Mouse (Mus musculus) hindbrain, embryonic 10.5 days (tissue): ENCODE measurements at regions not wholly inside any gene's neighbourhood (a gene's known extent, or its start where the extent isn't known, plus 50 kb on each side); places are given as distances from the start of the nearest gene placed in this dataset.
A peak's percentile ranks its signal among the peaks of the same experiment; 100 is the strongest.

Experiments
- DNase-seq: peaks from one replicate; pipeline ENCODE4 v3.0.0-alpha.2; 2017; ENCODE audit warnings: low spot score
- H3K27ac ChIP-seq: fragments of 300-500 bp; sonication (generic); 2 replicates; pipeline ENCODE4 v1.5.1; 2016; ENCODE audit warnings: mild to moderate bottlenecking, moderate library complexity
- H3K27me3 ChIP-seq: fragments of 300-500 bp; sonication (generic); 2 replicates; pipeline ENCODE4 v1.6.1; 2016; ENCODE audit warnings: mild to moderate bottlenecking; ENCODE audit not compliant: poor library complexity, insufficient read depth, severe bottlenecking
- H3K36me3 ChIP-seq: fragments of 300-500 bp; sonication (generic); 2 replicates; pipeline ENCODE4 v1.6.1; 2016; ENCODE audit warnings: mild to moderate bottlenecking, moderate library complexity
- H3K4me1 ChIP-seq: fragments of 300-500 bp; sonication (generic); replicated peaks from 2 replicates; pipeline ENCODE4 v1.6.1; 2016; ENCODE audit warnings: mild to moderate bottlenecking
- H3K4me3 ChIP-seq: fragments of 300-500 bp; sonication (generic); 2 replicates; pipeline ENCODE4 v1.5.1; 2016; ENCODE audit warnings: mild to moderate bottlenecking, moderate library complexity
- H3K9me3 ChIP-seq: fragments of 300-500 bp; sonication (generic); 2 replicates; pipeline ENCODE4 v1.6.1; 2016; ENCODE audit warnings: mild to moderate bottlenecking, moderate library complexity
- WGBS: fragments of 180-500 bp; shearing (Covaris S2); methylation state at CpG from one replicate; pipeline ENCODE4 v1.1.7; 2016; 5-methylcytosine and 5-hydroxymethylcytosine counted together

DNA sequence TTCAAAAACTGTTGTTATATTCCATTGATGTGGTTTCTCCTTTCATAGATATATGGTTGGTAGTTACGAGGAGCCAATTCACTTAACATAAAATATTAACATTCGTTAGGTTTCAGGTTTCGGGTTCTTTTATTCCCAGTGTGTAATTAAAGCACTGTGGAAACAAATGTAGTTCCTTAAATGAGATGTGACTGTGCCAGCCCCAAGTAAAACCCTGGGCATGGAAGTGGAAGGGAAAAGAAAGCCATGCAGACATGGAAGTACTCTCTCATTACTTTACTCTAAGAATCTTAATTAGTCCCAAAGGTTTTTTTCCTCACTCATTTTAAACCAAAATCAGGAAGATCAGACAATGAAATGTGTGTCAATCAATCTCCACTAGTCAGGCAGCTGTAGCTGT is 784.9 kb upstream of the Apob start:
- Histone ChIP-seq H3K4me3 (no peak overlapping the region), H3K27me3 (no peaks in the 10 kb centered on the region), H3K4me1 (no peaks in the 10 kb centered on the region), H3K9me3 (no peaks in the 10 kb centered on the region), H3K36me3 (no peaks in the 10 kb centered on the region), H3K27ac (no peak overlapping the region)
- DNase-seq, result no peak
- WGBS, result 89% methylated on average over 3 of the region's 3 CpGs

DNA sequence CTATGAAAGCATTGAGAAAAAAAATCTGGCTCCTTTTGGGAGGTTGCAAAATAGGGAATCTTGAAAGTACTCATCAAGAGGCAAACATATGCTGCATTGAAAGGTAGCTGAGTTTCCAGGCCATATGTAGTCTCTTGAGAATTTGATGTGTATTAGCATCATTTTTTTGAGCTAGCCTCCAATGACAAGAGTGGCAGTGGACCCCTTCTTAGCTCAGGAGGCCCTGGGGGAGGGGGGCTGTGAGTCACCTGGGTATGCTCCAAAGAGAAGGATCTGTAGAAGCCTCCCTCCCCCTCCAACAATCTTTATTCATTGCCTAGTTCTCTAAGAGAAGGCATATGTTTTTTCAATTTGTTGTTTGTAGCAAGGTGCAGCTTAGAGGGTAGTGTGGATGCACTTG is 779.4 kb upstream of the Apob start:
- Histone ChIP-seq H3K4me3 (no peak overlapping the region), H3K27ac (no peak overlapping the region), H3K4me1 (no peaks in the 10 kb centered on the region), H3K36me3 (no peaks in the 10 kb centered on the region), H3K27me3 (no peaks in the 10 kb centered on the region), H3K9me3 (no peaks in the 10 kb centered on the region)
- no peak for DNase-seq

DNA sequence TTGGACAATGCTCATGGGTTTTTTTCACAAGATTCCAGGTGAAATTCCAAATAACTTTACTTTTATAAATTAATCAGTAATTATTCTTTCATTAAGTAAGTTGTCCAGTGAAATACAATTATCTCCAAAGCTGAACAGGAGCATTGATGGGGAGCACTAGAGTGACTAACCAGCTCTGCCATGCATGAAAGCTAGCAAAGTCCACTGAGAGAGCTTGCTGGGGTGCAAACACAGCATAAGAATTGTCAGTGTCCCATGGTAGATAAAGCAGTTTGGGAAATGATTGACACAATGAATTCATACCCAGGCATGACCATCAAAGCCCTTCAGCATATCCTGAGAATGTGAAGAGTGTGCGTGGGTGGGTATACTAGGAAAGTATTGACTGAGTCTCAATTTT is 776.6 kb upstream of the Apob start:
- no peaks in the 10 kb centered on the region for H3K9me3 ChIP-seq
- WGBS, result 92% methylated on average over 1 of the region's 1 CpGs
- H3K36me3 ChIP-seq, result no peaks in the 10 kb centered on the region
- DNase-seq, result no peak
- H3K4me3 ChIP-seq, result no peak overlapping the region
- H3K27me3 ChIP-seq, result no peaks in the 10 kb centered on the region
- H3K4me1 ChIP-seq, result no peaks in the 10 kb centered on the region
- no peak overlapping the region for H3K27ac ChIP-seq

DNA sequence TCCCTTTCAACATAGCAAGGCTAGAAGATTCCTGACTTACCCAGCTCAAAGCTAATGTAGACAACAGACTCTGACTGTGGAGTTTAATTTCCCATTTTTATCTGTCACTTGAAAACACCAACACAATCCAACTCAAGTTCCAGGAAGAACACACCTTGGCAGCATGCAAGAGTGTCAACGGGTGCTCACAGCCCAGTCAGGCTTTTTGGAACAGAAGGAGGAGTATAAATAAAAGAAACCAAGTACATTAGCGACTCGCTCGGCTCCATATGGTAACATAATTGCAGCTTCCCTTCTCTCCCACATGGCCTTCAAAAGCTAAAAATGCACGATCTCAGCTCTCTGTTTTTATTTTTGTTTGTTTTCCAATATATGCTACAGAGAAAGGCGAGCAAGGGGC is 761.8 kb upstream of the Apob start:
- H3K9me3 ChIP-seq, result no peaks in the 10 kb centered on the region
- DNase-seq, result no peak
- no peak overlapping the region for H3K27ac ChIP-seq
- 78% methylated on average over 6 of the region's 6 CpGs for WGBS
- H3K4me3 ChIP-seq, result no peak overlapping the region
- H3K27me3 ChIP-seq, result no peaks in the 10 kb centered on the region
- no peaks in the 10 kb centered on the region for H3K4me1 ChIP-seq
- no peaks in the 10 kb centered on the region for H3K36me3 ChIP-seq

DNA sequence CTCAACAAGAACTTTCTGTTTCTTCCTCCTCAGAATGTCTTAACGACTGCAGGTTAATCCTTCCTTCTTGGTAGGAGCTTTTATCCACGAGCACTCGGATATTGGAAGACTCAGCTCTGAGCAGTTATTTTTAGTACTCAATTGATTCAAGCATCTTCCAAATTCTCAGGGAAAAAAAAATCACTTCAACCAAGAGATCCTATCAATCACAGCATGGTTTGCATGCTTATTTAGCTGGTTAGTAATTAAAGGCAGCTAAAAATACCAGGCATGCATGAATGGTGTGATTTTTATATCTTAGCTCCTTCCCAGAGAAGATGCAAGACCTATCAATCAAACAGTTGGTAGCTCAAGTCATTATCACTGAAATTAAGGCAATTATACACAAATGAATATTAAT is 759.9 kb upstream of the Apob start:
- H3K27me3 ChIP-seq, result no peaks in the 10 kb centered on the region
- no peak overlapping the region for H3K27ac ChIP-seq
- H3K36me3 ChIP-seq, result no peaks in the 10 kb centered on the region
- H3K4me1 ChIP-seq, result no peaks in the 10 kb centered on the region
- 63% methylated on average over 3 of the region's 3 CpGs for WGBS
- no peaks in the 10 kb centered on the region for H3K9me3 ChIP-seq
- no peak for DNase-seq
- H3K4me3 ChIP-seq, result no peak overlapping the region

DNA sequence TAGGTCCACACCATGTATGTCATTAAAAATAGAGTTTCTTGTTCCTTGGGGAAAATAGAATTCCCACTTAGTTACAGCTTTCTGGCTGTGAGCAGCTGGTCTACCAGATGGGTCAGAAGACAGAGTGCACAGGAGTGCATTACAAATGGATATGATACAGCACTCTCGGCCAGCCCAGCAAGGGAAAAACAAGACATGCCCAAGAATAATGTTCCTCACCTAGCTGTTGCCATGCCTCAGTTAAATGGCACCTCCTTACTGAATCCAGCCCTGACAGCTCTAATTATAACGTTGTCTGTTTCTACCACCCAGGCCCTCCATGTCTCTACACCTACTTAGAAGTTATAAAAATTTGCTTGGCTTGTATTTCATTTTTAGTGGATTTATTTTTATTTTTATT is 749.3 kb upstream of the Apob start:
- Histone ChIP-seq H3K27ac (no peak overlapping the region), H3K27me3 (no peaks in the 10 kb centered on the region), H3K36me3 (no peaks in the 10 kb centered on the region), H3K9me3 (no peaks in the 10 kb centered on the region), H3K4me1 (no peaks in the 10 kb centered on the region), H3K4me3 (no peak overlapping the region)
- 62% methylated on average over 2 of the region's 2 CpGs for WGBS
- no peak for DNase-seq

DNA sequence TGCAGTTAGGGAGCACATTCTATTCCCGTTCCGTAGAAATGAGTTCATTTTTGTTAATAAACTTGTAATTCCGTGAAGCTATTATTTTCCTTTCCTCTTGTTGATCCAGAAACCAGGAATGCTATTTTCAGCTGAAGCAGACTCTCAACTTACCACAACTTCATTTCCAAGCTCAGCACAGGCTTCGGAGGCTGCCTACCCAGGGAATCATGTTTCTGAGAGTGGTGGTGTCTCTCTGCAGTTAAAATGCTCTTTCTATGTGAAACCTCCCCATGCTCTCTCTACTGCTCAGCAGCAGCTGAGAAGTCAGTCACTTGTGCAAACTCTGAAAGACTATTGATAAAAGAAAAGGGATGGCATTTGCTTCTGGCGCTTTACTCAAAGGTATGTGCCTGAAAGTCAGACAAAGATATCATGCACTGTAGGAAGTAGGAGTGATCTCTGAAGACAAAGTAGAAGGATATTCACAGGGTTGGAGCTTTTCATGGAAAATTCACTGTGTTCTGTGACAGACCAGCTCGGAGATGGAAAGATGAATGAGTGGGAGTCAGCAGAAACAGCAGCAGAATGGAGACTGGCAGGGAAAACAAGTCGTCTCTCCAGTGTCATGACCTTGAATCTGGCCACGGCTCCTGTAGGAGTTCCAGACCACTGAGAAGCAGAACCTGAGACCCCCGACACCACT is 748.8 kb upstream of the Apob start:
- no peaks in the 10 kb centered on the region for H3K9me3 ChIP-seq
- WGBS, result 65% methylated on average over 9 of the region's 9 CpGs
- DNase-seq, result no peak
- no peaks in the 10 kb centered on the region for H3K4me1 ChIP-seq
- H3K36me3 ChIP-seq, result no peaks in the 10 kb centered on the region
- H3K27me3 ChIP-seq, result no peaks in the 10 kb centered on the region
- no peak overlapping the region for H3K27ac ChIP-seq
- no peak overlapping the region for H3K4me3 ChIP-seq

DNA sequence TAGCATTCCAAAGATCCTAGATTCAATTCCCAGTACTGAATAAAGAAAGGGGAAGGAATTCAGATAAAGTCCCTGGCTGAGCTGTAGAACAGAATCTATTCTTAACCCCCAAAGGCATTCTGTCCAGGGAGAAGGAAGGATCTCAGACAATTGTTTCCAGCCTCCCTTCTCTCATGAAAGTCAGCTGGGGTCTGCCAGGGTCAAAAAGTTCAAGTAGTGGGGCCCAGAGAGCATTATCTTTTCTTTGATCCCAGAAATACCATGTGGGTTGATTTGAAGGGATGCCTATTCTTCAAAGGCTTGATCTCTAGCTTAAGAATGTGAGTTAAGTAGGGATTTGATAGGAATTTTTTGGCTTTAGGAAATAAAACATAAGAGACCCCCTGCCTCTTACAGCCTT is 727.1 kb upstream of the Apob start:
- Histone ChIP-seq H3K27ac (no peak overlapping the region), H3K9me3 (no peaks in the 10 kb centered on the region), H3K4me3 (no peak overlapping the region), H3K36me3 (no peaks in the 10 kb centered on the region), H3K27me3 (no peaks in the 10 kb centered on the region), H3K4me1 (peaks cover 22% of the 10 kb centered on the region)
- DNase-seq, result peak; percentile 11

DNA sequence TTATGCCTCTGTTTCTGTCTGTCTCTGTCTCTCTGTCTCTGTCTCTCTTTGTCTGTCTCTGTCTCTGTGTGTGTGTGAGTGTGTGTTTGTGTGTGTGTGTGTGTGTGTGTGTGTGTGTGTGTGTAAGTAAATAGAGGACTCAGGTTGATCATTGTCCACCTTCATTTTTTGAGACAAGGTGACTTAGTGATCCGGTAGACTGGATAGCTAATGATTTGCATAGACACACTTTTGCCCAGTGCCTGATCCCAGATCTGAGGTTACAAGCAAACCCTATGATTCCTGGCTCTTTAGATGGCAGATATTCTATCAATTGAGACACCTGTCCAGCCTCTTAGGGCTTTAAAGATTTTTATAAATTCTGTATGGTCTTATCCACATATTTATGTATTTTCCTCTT is 706.9 kb upstream of the Apob start:
- H3K36me3 ChIP-seq, result no peaks in the 10 kb centered on the region
- 84% methylated on average over 1 of the region's 1 CpGs for WGBS
- no peaks in the 10 kb centered on the region for H3K4me1 ChIP-seq
- no peak overlapping the region for H3K27ac ChIP-seq
- no peaks in the 10 kb centered on the region for H3K27me3 ChIP-seq
- no peak overlapping the region for H3K4me3 ChIP-seq
- no peak for DNase-seq
- no peaks in the 10 kb centered on the region for H3K9me3 ChIP-seq

DNA sequence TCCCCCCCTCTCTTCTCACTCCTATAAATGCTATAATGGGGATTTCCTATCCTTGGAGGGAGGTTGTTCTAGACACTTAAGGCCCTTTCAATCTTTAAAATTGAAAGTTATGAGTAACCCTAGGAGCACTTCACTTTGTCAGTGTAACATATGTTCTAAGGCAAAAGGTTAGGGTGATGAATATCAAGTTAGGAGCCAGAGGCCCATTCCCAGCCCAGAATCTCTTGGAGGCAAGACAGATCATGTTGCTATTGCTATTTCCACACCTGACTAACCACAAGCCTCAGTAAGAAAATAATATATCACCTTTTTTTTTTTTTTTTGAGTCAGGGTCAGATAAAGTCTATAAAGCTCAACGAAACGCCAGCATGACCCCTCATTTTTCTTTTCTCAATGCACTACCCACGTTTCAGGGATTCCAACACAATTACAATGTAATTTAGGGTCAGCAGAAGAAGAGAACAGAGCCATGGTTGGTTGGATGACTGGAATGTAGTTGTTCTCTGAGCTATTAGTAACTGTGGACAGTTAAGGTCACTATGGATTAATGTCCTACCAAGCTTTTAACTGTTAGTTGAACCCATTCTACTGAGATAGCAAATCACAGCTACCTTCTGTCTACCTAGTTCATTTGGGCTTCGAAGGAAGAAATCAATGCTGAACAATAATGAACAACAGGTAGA is 693.0 kb upstream of the Apob start:
- no peaks in the 10 kb centered on the region for H3K27me3 ChIP-seq
- 69% methylated on average over 4 of the region's 4 CpGs for WGBS
- no peak for DNase-seq

DNA sequence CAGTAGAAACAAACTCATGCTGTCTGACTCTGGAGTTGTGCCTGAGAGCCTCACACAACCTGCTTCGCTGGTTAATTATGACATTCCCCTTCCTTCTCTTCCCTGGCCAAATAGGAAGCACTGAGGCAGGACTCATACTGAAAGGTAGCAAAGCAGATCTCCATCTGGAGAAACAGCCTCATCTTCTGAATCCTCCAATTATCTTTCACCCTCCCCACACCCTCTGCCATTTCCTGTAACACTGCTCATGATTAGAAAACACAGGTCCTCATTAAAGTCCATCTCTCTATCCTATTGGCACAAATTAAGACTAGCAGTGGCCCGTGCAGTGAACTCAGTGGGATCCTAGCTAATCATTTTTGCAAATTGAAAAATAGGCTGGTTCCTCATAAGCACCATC is 685.9 kb upstream of the Apob start:
- no peak for DNase-seq
- Histone ChIP-seq H3K27ac (no peak overlapping the region), H3K4me3 (no peak overlapping the region), H3K27me3 (no peaks in the 10 kb centered on the region), H3K36me3 (no peaks in the 10 kb centered on the region), H3K4me1 (no peaks in the 10 kb centered on the region), H3K9me3 (no peaks in the 10 kb centered on the region)
- WGBS, result 84% methylated on average over 2 of the region's 2 CpGs

More for the DNA sequence above, 693.0 kb upstream of the Apob start:
- Histone ChIP-seq H3K27ac (no peak overlapping the region), H3K4me1 (no peaks in the 10 kb centered on the region), H3K4me3 (no peak overlapping the region), H3K36me3 (no peaks in the 10 kb centered on the region), H3K9me3 (no peaks in the 10 kb centered on the region)

DNA sequence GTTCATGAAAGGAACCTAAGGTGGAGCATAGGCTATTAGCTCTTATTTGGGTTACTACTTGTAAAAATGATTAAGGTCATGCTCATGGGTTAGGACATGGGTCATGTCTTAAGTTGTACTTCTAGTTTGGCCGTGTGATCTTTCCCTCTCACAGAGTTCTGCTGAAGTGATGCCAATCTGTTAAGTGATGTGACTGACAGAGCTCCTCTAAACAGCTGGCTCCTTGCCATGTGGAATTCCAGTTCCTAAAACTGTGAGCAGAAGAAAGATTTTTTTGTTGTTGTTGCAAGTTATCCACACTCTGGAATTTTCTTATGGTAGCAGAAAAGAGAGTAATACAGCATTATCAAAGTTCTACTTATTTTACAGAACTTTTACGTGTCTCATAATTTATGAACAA is 680.4 kb upstream of the Apob start:
- WGBS, result 79% methylated on average over 2 of the region's 2 CpGs
- no peak overlapping the region for H3K27ac ChIP-seq
- DNase-seq, result no peak
- no peaks in the 10 kb centered on the region for H3K4me1 ChIP-seq
- H3K27me3 ChIP-seq, result no peaks in the 10 kb centered on the region
- no peaks in the 10 kb centered on the region for H3K36me3 ChIP-seq
- H3K9me3 ChIP-seq, result no peaks in the 10 kb centered on the region
- H3K4me3 ChIP-seq, result no peak overlapping the region

DNA sequence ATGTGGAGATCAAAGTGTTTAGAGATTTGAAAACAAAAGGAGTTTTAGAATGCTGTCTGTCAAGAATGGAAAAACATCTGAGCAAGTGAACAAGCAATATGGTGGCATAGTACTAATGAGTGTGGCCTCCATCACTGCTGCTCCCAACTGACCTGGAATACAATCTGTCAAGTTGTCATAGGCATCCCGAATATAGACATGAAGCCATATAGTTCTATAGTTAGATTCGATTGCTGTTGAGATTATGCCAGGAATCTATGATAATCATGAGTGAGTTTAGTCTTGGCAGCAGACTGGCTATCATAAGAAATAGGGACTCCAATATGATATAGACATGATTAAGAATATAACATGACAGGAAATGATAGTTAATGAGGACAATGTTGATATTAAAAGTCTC is 656.0 kb upstream of the Apob start:
- Histone ChIP-seq H3K4me1 (no peaks in the 10 kb centered on the region), H3K27ac (no peak overlapping the region), H3K27me3 (no peaks in the 10 kb centered on the region), H3K36me3 (no peaks in the 10 kb centered on the region), H3K4me3 (no peak overlapping the region), H3K9me3 (no peaks in the 10 kb centered on the region)
- DNase-seq, result no peak
- 86% methylated on average over 2 of the region's 2 CpGs for WGBS

DNA sequence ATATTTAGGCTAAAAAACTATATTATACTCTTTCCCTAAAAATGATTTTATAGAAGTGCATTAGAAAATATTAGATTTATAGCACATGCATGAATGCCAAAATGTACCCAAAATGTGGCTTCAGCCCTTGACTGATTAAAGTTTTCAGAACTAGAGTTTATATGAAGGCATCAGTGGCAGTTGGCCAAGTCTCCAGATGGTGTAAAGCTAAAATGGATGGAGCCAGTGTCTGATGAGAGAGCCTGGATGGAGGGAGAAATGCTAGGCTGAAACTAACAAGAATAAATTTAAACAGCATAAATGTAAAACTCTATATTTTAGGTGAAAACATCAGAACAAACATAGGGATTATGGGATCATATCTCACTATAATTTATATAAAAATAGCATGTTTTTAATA is 648.8 kb upstream of the Apob start:
- no peaks in the 10 kb centered on the region for H3K27me3 ChIP-seq
- H3K9me3 ChIP-seq, result no peaks in the 10 kb centered on the region
- no peak overlapping the region for H3K27ac ChIP-seq
- H3K4me3 ChIP-seq, result no peak overlapping the region
- no peaks in the 10 kb centered on the region for H3K4me1 ChIP-seq
- no peaks in the 10 kb centered on the region for H3K36me3 ChIP-seq
- no peak for DNase-seq
